Mouse (Mus musculus) bone marrow, adult 2 months (tissue): ENCODE results near the gene Ubb. TPM values are rescaled to one million over a fixed set of nuclear protein-coding genes. Genes with fewer than 3 reads are reported as not detected.

Source experiments
- H3K27ac ChIP-seq: fragments of 200-500 bp; 2 replicates; pipeline ENCODE4 v1.5.1; 2012; ENCODE audit warnings: low read depth, mild to moderate bottlenecking, control low read depth, inconsistent platforms, low read length; ENCODE audit not compliant: control insufficient read depth, poor library complexity, insufficient read depth
- H3K4me1 ChIP-seq: fragments of 200-500 bp; 2 replicates; pipeline ENCODE4 v1.6.1; 2011; ENCODE audit warnings: low read length; ENCODE audit not compliant: control insufficient read depth, insufficient read depth
- H3K4me3 ChIP-seq: fragments of 200-500 bp; replicated peaks from 2 replicates; pipeline ENCODE3; 2011; ENCODE audit warnings: mild to moderate bottlenecking, low read depth, low read length, control low read depth; ENCODE audit not compliant: control insufficient read depth
- CTCF ChIP-seq: fragments of 200-500 bp; IDR thresholded peaks from 2 replicates; pipeline ENCODE4 v1.5.1; 2011; ENCODE audit warnings: low read length, control low read depth; ENCODE audit not compliant: control insufficient read depth, insufficient read depth
- POLR2A ChIP-seq: fragments of 200-500 bp; IDR thresholded peaks from 2 replicates; pipeline ENCODE4 v1.6.1; 2011; ENCODE audit warnings: low read depth, mild to moderate bottlenecking, control low read depth, low read length, borderline replicate concordance; ENCODE audit not compliant: control insufficient read depth
- WGBS: fragments of 180-500 bp; shearing (Covaris S2); methylation state at CpG from one replicate; pipeline ENCODE4 v1.1.7; 2018; 5-methylcytosine and 5-hydroxymethylcytosine counted together
- polyA plus RNA-seq: library from polyadenylated mRNA; stranded (reverse); fragments of >200 nt; gene quantifications from 2 replicates; pipeline ENCODE4 v1.2.4, GENCODE M21; 2011; ENCODE audit warnings: low replicate concordance; ENCODE audit not compliant: missing spikeins, insufficient read depth, insufficient read length

Ubb gene
- polyA plus RNA-seq, 1 experiment, result 467 TPM

GRCm38 (mm10) chr11:62518991-62519390 is 32.0 kb upstream of the Ubb start:
- TF ChIP-seq CTCF (no peak), POLR2A (no peak)
- no peak overlapping the region for H3K4me3 ChIP-seq
- H3K4me1 ChIP-seq, result no peaks in the 10 kb centered on the region
- 81% methylated on average over 2 of the region's 2 CpGs for WGBS
- no peak overlapping the region for H3K27ac ChIP-seq

- Histone ChIP-seq H3K4me1 (no peaks in the 10 kb centered on the region), H3K4me3 (no peak overlapping the region), H3K27ac (no peak overlapping the region)
- TF ChIP-seq POLR2A (no peak), CTCF (no peak)
- WGBS, result 52% methylated on average over 2 of the region's 2 CpGs
These were observed 28.7 kb upstream of the Ubb start for GRCm38 (mm10) chr11:62522283-62522682.

- TF ChIP-seq POLR2A (no peak), CTCF (no peak)
- Histone ChIP-seq H3K27ac (no peak overlapping the region), H3K4me3 (no peak overlapping the region), H3K4me1 (peaks cover 2% of the 10 kb centered on the region; the same call in 1 of the 2 replicates)
- 86% methylated on average over 8 of the region's 8 CpGs for WGBS
These were observed 13.9 kb upstream of the Ubb start for GRCm38 (mm10) chr11:62537089-62537488.

GRCm38 (mm10) chr11:62537590-62537989 is 13.4 kb upstream of the Ubb start:
- H3K27ac ChIP-seq, result no peak overlapping the region
- WGBS, result 50% methylated on average over 7 of the region's 7 CpGs
- H3K4me3 ChIP-seq, result peak overlapping the region; percentile 45
- TF ChIP-seq CTCF (no peak), POLR2A (no peak)
- peaks cover 2% of the 10 kb centered on the region; the same call in 1 of the 2 replicates for H3K4me1 ChIP-seq

- H3K4me1 ChIP-seq, result peaks cover 2% of the 10 kb centered on the region; the same call in 1 of the 2 replicates
- TF ChIP-seq CTCF, result no peak
- TF ChIP-seq POLR2A, result peak; percentile 12; the same call in 1 of the 2 replicates
- under 1% methylated on average over 73 of the region's 73 CpGs for WGBS
- peak overlapping the region; percentile 75 for H3K27ac ChIP-seq
- H3K4me3 ChIP-seq, result peak overlapping the region; percentile 80
These were observed 12.5 kb upstream of the Ubb start for GRCm38 (mm10) chr11:62538321-62539088.

- Histone ChIP-seq H3K27ac (peak within 1 kb of the TSS; percentile 75), H3K4me3 (peak within 1 kb of the TSS; percentile 80), H3K4me1 (peaks cover 2% of the 10 kb centered on the region; the same call in 1 of the 2 replicates)
- no peak for TF ChIP-seq CTCF
- TF ChIP-seq POLR2A, result peak; percentile 23; the same call in 1 of the 2 replicates
- WGBS, result 7% methylated on average over 54 of the region's 57 CpGs
These were observed 11.7 kb upstream of the Ubb start, which contains the start of gene Cenpv for GRCm38 (mm10) chr11:62539089-62539890. TSS of gene Cenpv (minus strand) at chr11:62539261.

- 81% methylated on average over 7 of the region's 7 CpGs for WGBS
- Histone ChIP-seq H3K4me3 (no peak overlapping the region), H3K4me1 (peaks cover 4% of the 10 kb centered on the region; the same call in 1 of the 2 replicates), H3K27ac (no peak overlapping the region)
- TF ChIP-seq POLR2A (no peak), CTCF (no peak)
These were observed 10.8 kb upstream of the Ubb start for GRCm38 (mm10) chr11:62540167-62540566.

GRCm38 (mm10) chr11:62540969-62541368 is 10.0 kb upstream of the Ubb start:
- H3K27ac ChIP-seq, result no peak overlapping the region
- 53% methylated on average over 2 of the region's 2 CpGs for WGBS

More at GRCm38 (mm10) chr11:62540969-62541368, 10.0 kb upstream of the Ubb start:
- Histone ChIP-seq H3K4me3 (no peak overlapping the region), H3K4me1 (peaks cover 4% of the 10 kb centered on the region; the same call in 1 of the 2 replicates)
- no peak for TF ChIP-seq CTCF
- no peak for TF ChIP-seq POLR2A
